Mouse (Mus musculus): Measurements from ENCODE around the gene C1d. TPM values are rescaled to one million over a fixed set of nuclear protein-coding genes. Genes with fewer than 3 reads are reported as not detected.

Gene C1d
- polyA plus RNA-seq, 2 experiments = 72.5 to 114 TPM

DNA sequence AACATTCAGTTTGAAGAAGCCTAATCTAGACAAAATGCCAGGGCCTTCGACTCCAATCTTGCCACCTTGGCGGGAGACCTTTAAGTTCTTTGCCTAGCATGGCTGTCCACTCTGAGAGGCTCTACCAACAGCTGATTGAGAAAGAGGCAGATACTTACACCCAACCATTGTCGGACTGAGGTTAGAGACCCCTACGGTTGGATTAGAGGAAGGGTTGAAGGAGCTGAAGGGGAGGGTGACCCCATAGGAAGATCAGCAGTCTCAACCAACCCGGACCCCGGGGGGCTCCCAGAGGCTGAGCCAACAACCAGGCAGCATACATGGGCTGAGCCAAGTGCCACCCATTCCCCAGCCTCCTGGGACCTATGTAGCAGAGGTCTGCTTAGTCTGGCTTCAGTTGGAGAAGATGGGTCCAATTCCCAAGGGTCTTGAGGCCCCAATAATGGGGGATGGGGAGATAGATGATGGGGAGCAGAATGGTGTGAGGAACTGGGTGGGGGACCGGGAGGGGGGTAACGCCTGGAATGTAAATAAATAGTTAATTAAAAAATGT lies 490 bp upstream of the C1d start:
- 63% methylated on average over 8 of the region's 8 CpGs for WGBS
- H3K4me2 ChIP-seq (replicated peaks; ENCODE audit: low read depth, low read length, severe bottlenecking) = peak overlapping the region; percentile 54
- no peaks in the 10 kb centered on the region for H3K27me3 ChIP-seq (ENCODE audit: control insufficient read depth, insufficient read depth, low read length)
- no peaks in the 10 kb centered on the region for H3K9me3 ChIP-seq (ENCODE audit: control insufficient read depth, low read length)
- ATAC-seq (ENCODE audit: low FRiP score, low read depth) (peak; percentile 28; the same call in 1 of the 2 replicates), DNase-seq (ENCODE audit: low spot score) (peak; percentile 13)
- H3K9ac ChIP-seq (ENCODE audit: low read depth, low read length, severe bottlenecking) = no peak overlapping the region; the same call in 1 of the 2 replicates
- H3K27ac ChIP-seq (replicated peaks; ENCODE audit: low read depth, low read length) = no peak overlapping the region
- H3K4me1 ChIP-seq (ENCODE audit: control insufficient read depth, insufficient read depth, low read length) = peaks cover 2% of the 10 kb centered on the region
- H3K36me3 ChIP-seq (ENCODE audit: control insufficient read depth, insufficient read depth, low read length) = no peaks in the 10 kb centered on the region
- peak overlapping the region; percentile 91 for H3K4me3 ChIP-seq (replicated peaks; ENCODE audit: low read length)
- no peak for TF ChIP-seq POLR2A (IDR thresholded peaks at IDR 0.05; ENCODE audit: borderline replicate concordance, extremely low read depth, insufficient read depth, insufficient read length)

DNA sequence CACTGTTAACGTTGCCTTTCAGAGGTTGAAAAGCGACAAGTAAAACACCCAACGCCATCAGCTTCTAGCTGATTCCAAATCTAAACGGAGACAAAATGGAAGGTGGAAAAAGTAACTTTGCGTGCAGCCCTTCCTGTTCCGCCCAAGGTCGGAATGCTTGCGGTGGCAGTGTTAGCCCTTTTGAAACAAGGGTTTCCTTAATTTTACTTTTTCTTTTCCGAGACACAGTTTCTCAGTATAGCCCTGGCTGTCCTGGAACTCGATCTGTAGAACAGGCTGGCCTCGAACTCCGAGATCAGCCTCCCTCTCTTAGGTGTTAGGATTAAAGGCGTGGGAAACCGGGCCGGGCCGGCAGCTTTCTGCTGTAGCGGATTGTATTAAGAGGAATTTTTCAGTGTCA lies 482 bp downstream of the C1d start:
- TF ChIP-seq POLR2A (IDR thresholded peaks at IDR 0.05; ENCODE audit: borderline replicate concordance, extremely low read depth, insufficient read depth, insufficient read length) = no peak
- H3K9ac ChIP-seq (ENCODE audit: low read depth, low read length, severe bottlenecking) = peak overlapping the region; percentile 95
- H3K27me3 ChIP-seq (ENCODE audit: control insufficient read depth, insufficient read depth, low read length) = no peaks in the 10 kb centered on the region
- peak; percentile 64; the same call in 1 of the 2 replicates for ATAC-seq (ENCODE audit: low FRiP score, low read depth)
- H3K4me2 ChIP-seq (replicated peaks; ENCODE audit: low read depth, low read length, severe bottlenecking) = peak overlapping the region; percentile 53
- H3K9me3 ChIP-seq (ENCODE audit: control insufficient read depth, low read length) = no peaks in the 10 kb centered on the region
- under 1% methylated on average over 17 of the region's 17 CpGs for WGBS
- H3K36me3 ChIP-seq (ENCODE audit: control insufficient read depth, insufficient read depth, low read length) = no peaks in the 10 kb centered on the region
- peak overlapping the region; percentile 93 for H3K27ac ChIP-seq (replicated peaks; ENCODE audit: low read depth, low read length)
- peak overlapping the region; percentile 91 for H3K4me3 ChIP-seq (replicated peaks; ENCODE audit: low read length)
- DNase-seq (ENCODE audit: low spot score) = peak; percentile 60
- peaks cover 2% of the 10 kb centered on the region for H3K4me1 ChIP-seq (ENCODE audit: control insufficient read depth, insufficient read depth, low read length)

DNA sequence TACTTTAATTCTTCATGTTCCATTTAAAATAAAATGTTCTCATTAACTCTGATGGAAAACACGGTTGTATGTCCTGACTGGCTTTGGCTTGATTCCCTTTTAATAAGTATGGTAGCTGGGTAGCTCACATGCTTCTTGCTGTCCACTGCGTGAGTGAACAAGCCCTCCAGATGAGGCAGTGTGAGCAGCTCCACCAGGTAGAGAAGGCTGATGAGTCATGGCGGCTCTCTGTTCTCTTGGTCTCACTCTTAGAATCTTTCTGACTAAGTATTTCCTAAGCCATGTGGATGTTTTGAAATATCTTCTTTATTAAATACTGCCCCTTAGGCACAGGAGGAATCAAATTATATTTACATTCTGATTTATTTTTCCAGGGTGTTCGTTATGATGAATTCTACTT lies 9.8 kb downstream of the C1d start:
- ATAC-seq (ENCODE audit: low FRiP score, low read depth) (no peak), DNase-seq (ENCODE audit: low spot score) (no peak)
- Histone ChIP-seq H3K27me3 (ENCODE audit: control insufficient read depth, insufficient read depth, low read length) (no peaks in the 10 kb centered on the region), H3K27ac (replicated peaks; ENCODE audit: low read depth, low read length) (no peak overlapping the region), H3K4me2 (replicated peaks; ENCODE audit: low read depth, low read length, severe bottlenecking) (no peak overlapping the region), H3K36me3 (ENCODE audit: control insufficient read depth, insufficient read depth, low read length) (peaks cover 24% of the 10 kb centered on the region), H3K4me3 (replicated peaks; ENCODE audit: low read length) (no peak overlapping the region), H3K9ac (ENCODE audit: low read depth, low read length, severe bottlenecking) (no peak overlapping the region), H3K9me3 (ENCODE audit: control insufficient read depth, low read length) (no peaks in the 10 kb centered on the region), H3K4me1 (ENCODE audit: control insufficient read depth, insufficient read depth, low read length) (no peaks in the 10 kb centered on the region)
- 84% methylated on average over 4 of the region's 4 CpGs for WGBS
- TF ChIP-seq POLR2A (IDR thresholded peaks at IDR 0.05; ENCODE audit: borderline replicate concordance, extremely low read depth, insufficient read depth, insufficient read length) = no peak

DNA sequence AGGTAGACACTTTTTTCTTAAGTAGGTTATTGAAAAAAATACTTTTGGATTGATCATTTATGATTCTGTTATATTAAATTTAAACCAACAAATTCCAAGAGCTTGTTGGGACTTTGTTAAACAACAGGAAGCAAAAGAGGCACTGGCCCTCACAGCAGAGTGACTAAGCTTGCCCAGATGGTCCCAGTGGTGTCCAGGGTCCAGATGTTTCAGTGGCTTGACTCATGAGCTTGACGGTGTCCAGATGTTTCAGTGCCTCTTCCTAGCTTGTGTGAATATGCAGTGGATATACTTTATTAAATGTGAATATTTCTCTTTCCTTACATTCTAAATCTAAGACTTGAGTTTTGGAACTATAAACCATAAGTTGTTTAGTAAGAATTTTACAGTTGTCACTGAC lies 11.4 kb downstream of the C1d start:
- no peaks in the 10 kb centered on the region for H3K27me3 ChIP-seq (ENCODE audit: control insufficient read depth, insufficient read depth, low read length)
- ATAC-seq (ENCODE audit: low FRiP score, low read depth) (no peak), DNase-seq (ENCODE audit: low spot score) (no peak)
- H3K9me3 ChIP-seq (ENCODE audit: control insufficient read depth, low read length) = no peaks in the 10 kb centered on the region
- no peak overlapping the region for H3K27ac ChIP-seq (replicated peaks; ENCODE audit: low read depth, low read length)
- no peak overlapping the region for H3K4me2 ChIP-seq (replicated peaks; ENCODE audit: low read depth, low read length, severe bottlenecking)
- peaks cover 23% of the 10 kb centered on the region for H3K36me3 ChIP-seq (ENCODE audit: control insufficient read depth, insufficient read depth, low read length)
- H3K4me3 ChIP-seq (replicated peaks; ENCODE audit: low read length) = no peak overlapping the region
- H3K4me1 ChIP-seq (ENCODE audit: control insufficient read depth, insufficient read depth, low read length) = no peaks in the 10 kb centered on the region
- no peak overlapping the region for H3K9ac ChIP-seq (ENCODE audit: low read depth, low read length, severe bottlenecking)
- TF ChIP-seq POLR2A (IDR thresholded peaks at IDR 0.05; ENCODE audit: borderline replicate concordance, extremely low read depth, insufficient read depth, insufficient read length) = no peak
- 59% methylated on average over 1 of the region's 1 CpGs for WGBS

DNA sequence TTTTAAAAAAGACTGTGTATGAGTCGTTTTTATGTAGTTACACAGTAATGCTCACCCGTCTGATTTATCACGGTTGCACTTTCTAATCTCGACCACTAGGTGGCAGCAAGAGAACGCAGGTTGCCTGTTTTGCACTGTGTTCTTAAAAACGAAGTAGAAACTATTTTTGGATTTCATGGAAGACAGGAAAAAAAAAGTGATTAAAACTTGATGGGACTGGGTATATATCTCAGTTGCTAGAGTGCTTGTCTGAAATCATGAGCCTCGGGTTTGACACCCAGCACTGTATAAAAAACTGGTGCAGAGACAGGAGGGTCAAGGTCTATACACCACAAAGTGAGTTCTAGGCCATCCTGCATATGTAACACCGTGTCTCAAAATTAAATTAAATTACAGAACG lies 22.6 kb downstream of the C1d start:
- H3K9me3 ChIP-seq (ENCODE audit: control insufficient read depth, low read length) = no peaks in the 10 kb centered on the region
- peak; percentile 80 for ATAC-seq (ENCODE audit: low FRiP score, low read depth)
- no peak overlapping the region for H3K4me2 ChIP-seq (replicated peaks; ENCODE audit: low read depth, low read length, severe bottlenecking)
- H3K4me3 ChIP-seq (replicated peaks; ENCODE audit: low read length) = no peak overlapping the region
- DNase-seq (ENCODE audit: low spot score) = peak; percentile 75
- H3K27me3 ChIP-seq (ENCODE audit: control insufficient read depth, insufficient read depth, low read length) = 0 out of 2 replicates have a peak, but pooled peaks cover 7% of the 10 kb centered on the region
- 14% methylated on average over 9 of the region's 9 CpGs for WGBS
- H3K27ac ChIP-seq (replicated peaks; ENCODE audit: low read depth, low read length) = no peak overlapping the region
- no peak overlapping the region for H3K9ac ChIP-seq (ENCODE audit: low read depth, low read length, severe bottlenecking)
- no peak for TF ChIP-seq POLR2A (IDR thresholded peaks at IDR 0.05; ENCODE audit: borderline replicate concordance, extremely low read depth, insufficient read depth, insufficient read length)
- no peaks in the 10 kb centered on the region for H3K4me1 ChIP-seq (ENCODE audit: control insufficient read depth, insufficient read depth, low read length)
- H3K36me3 ChIP-seq (ENCODE audit: control insufficient read depth, insufficient read depth, low read length) = no peaks in the 10 kb centered on the region
